Mouse (Mus musculus): ENCODE data around the gene Mdga1. TPM values are rescaled to one million over a fixed set of nuclear protein-coding genes. Genes with fewer than 3 reads are reported as not detected.

Mdga1 gene
- total RNA-seq, 2 experiments from 2014 or later, result 15.0 to 18.3 TPM

- no peak for DNase-seq
- intact Hi-C loops (cut with DNase I), result no loop called here
These were observed 44.0 kb downstream of the Mdga1 start for GRCm38 (mm10) chr17:29925608-29926606.

- no peak for DNase-seq
- intact Hi-C loops (cut with DNase I), result no loop called here
These were observed 49.8 kb downstream of the Mdga1 start for GRCm38 (mm10) chr17:29920089-29920488.

- no peak for DNase-seq
- intact Hi-C loops (cut with DNase I), result no loop called here
These were observed 50.4 kb downstream of the Mdga1 start for GRCm38 (mm10) chr17:29919552-29919920.

GRCm38 (mm10) chr17:29918791-29919551, 50.9 kb downstream of the Mdga1 start:
- DNase-seq, result no peak
- intact Hi-C loops (cut with DNase I), result no loop called here

- intact Hi-C loops (cut with DNase I), result no loop called here
- no peak for DNase-seq
These were observed 52.9 kb downstream of the Mdga1 start for GRCm38 (mm10) chr17:29916968-29917367.

- intact Hi-C loops (cut with DNase I), result no loop called here
- no peak for DNase-seq
These were observed 54.1 kb downstream of the Mdga1 start for GRCm38 (mm10) chr17:29915820-29916219.

GRCm38 (mm10) chr17:29913301-29913965, 56.5 kb downstream of the Mdga1 start:
- no peak for DNase-seq
- intact Hi-C loops (cut with DNase I), result no loop called here

- intact Hi-C loops (cut with DNase I), result no loop called here
- no peak for DNase-seq
These were observed 57.2 kb downstream of the Mdga1 start for GRCm38 (mm10) chr17:29912733-29913132.

GRCm38 (mm10) chr17:29909031-29909430, 60.9 kb downstream of the Mdga1 start:
- intact Hi-C loops (cut with DNase I), result no loop called here
- DNase-seq, result no peak

- intact Hi-C loops (cut with DNase I), result no loop called here
- DNase-seq, result no peak
These were observed 65.2 kb downstream of the Mdga1 start for GRCm38 (mm10) chr17:29904694-29905093.

GRCm38 (mm10) chr17:29902406-29903155, 67.3 kb downstream of the Mdga1 start:
- intact Hi-C loops (cut with DNase I), result no loop called here
- no peak for DNase-seq

- DNase-seq, result no peak
- intact Hi-C loops (cut with DNase I), result no loop called here
These were observed 69.6 kb downstream of the Mdga1 start for GRCm38 (mm10) chr17:29900289-29900688.

- DNase-seq, result no peak
These were observed 73.5 kb downstream of the Mdga1 start for GRCm38 (mm10) chr17:29896181-29897054.

GRCm38 (mm10) chr17:29895566-29895965, 74.3 kb downstream of the Mdga1 start:
- DNase-seq, result no peak

More at GRCm38 (mm10) chr17:29896181-29897054, 73.5 kb downstream of the Mdga1 start:
- intact Hi-C loops (cut with DNase I), result no loop called here

GRCm38 (mm10) chr17:29894965-29895364, 74.9 kb downstream of the Mdga1 start:
- intact Hi-C loops (cut with DNase I), result loop anchor here (5.0 kb wide), 1 partner anchor 67 kb away; no protein-coding TSS in a partner anchor

More at GRCm38 (mm10) chr17:29895566-29895965, 74.3 kb downstream of the Mdga1 start:
- intact Hi-C loops (cut with DNase I), result no loop called here

GRCm38 (mm10) chr17:29890451-29891110, 79.3 kb downstream of the Mdga1 start:
- no peak for DNase-seq
- intact Hi-C loops (cut with DNase I), result loop anchor here (5.0 kb wide), 1 partner anchor 72 kb away; no protein-coding TSS in a partner anchor

More at GRCm38 (mm10) chr17:29894965-29895364, 74.9 kb downstream of the Mdga1 start:
- DNase-seq, result no peak

GRCm38 (mm10) chr17:29888981-29889980, 80.6 kb downstream of the Mdga1 start:
- intact Hi-C loops (cut with DNase I), result loop anchor here (5.0 kb wide), 3 partner anchors 213 to 568 kb away; no protein-coding TSS in a partner anchor
- peak; percentile 28 to 49 for DNase-seq
